Mouse (Mus musculus) stomach, postnatal 0 days (tissue): ENCODE results near the gene AC140267.1.

ENCODE experiments used
- CTCF ChIP-seq: IDR thresholded peaks from 2 replicates; pipeline ENCODE4 v1.5.1; 2016; ENCODE audit warnings: antibody characterized with exemption, low read depth, mild to moderate bottlenecking, moderate library complexity
- EP300 ChIP-seq: optimal IDR thresholded peaks from 2 replicates; pipeline ENCODE3; 2016; ENCODE audit warnings: antibody characterized with exemption

DNA sequence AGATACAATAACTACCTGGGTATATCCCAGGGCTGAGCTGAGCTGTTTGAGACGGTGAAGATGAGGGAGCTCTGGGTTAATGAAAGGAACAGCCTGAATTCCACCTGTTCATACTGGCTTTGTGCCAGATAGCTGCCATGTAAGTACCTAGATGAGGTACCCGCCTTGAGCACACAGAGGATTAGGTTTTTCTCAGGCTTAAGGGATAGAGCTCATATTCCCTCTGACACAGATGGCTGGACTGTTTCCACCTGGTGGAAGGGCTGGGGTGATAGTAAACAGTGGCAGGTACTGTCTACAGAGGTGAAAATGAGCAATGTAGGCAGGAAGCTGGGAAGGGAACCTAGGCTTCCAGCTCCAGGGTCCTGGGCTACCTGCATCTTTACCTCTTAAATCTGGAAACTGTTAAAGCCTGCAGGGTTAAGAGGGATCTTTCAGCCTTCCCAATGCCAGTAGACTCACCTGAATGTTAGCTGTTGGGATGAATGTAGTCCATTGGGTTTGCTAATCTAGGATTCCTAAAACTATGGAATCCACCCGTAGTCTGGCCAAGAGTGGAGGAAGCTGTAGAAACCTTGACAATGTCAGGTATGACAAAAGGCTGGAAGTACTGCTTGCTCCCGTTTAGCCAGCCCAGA, 22.1 kb downstream of the AC140267.1 start:
- TF ChIP-seq CTCF = no peak
- peak; percentile 14 for TF ChIP-seq EP300
